Mouse (Mus musculus): ENCODE measurements around the gene Eif2b5.

Gene Eif2b5

GRCm38 (mm10) chr16:20537071-20537471, 38.5 kb downstream of the Eif2b5 start:
- DNase-seq (ENCODE audit: low read depth, low spot score), result no peak

- DNase-seq (ENCODE audit: low read depth, low spot score), result no peak
Measured at GRCm38 (mm10) chr16:20537601-20538320, 39.1 kb downstream of the Eif2b5 start.

GRCm38 (mm10) chr16:20539649-20540048, 41.0 kb downstream of the Eif2b5 start:
- DNase-seq (ENCODE audit: low read depth, low spot score), result no peak

GRCm38 (mm10) chr16:20540438-20540837, 41.8 kb downstream of the Eif2b5 start:
- DNase-seq (ENCODE audit: low read depth, low spot score), result no peak

GRCm38 (mm10) chr16:20545696-20546095, 47.1 kb downstream of the Eif2b5 start:
- DNase-seq (ENCODE audit: low read depth, low spot score), result no peak

- DNase-seq (ENCODE audit: low read depth, low spot score), result no peak
Measured at GRCm38 (mm10) chr16:20547423-20547822, 48.8 kb downstream of the Eif2b5 start.

GRCm38 (mm10) chr16:20548096-20548948, 49.7 kb downstream of the Eif2b5 start, which contains the start of gene Abcf3:
Gene Abcf3, plus strand, starts transcription at chr16:20548577.
- DNase-seq (ENCODE audit: low read depth, low spot score), result peak; percentile 100

GRCm38 (mm10) chr16:20549161-20549560, 50.5 kb downstream of the Eif2b5 start:
- no peak for DNase-seq (ENCODE audit: low read depth, low spot score)

GRCm38 (mm10) chr16:20551691-20552090, 53.1 kb downstream of the Eif2b5 start:
- DNase-seq (ENCODE audit: low read depth, low spot score), result no peak

- no peak for DNase-seq (ENCODE audit: low read depth, low spot score)
Measured at GRCm38 (mm10) chr16:20552594-20552993, 54.0 kb downstream of the Eif2b5 start.

GRCm38 (mm10) chr16:20555000-20555399, 56.4 kb downstream of the Eif2b5 start:
- DNase-seq (ENCODE audit: low read depth, low spot score), result no peak

- no peak for DNase-seq (ENCODE audit: low read depth, low spot score)
Measured at GRCm38 (mm10) chr16:20557381-20557780, 58.8 kb downstream of the Eif2b5 start.
